Mouse (Mus musculus) megakaryocyte, embryonic 14.5 days (primary cell): ENCODE measurements around the gene Insl3.

ENCODE experiments used
- FLI1 ChIP-seq: IDR thresholded peaks from 2 replicates; pipeline ENCODE4 v1.6.1; 2012; ENCODE audit warnings: low read length, inconsistent platforms, mixed read lengths
- GATA1 ChIP-seq: IDR thresholded peaks from 3 replicates; pipeline ENCODE4 v1.6.1; 2012; ENCODE audit warnings: mixed read lengths, low read length, inconsistent platforms, borderline replicate concordance

GRCm38 (mm10) chr8:71711574-71711973, 22.6 kb downstream of the Insl3 start:
- no peak for TF ChIP-seq GATA1
- TF ChIP-seq FLI1 = no peak
